Mouse (Mus musculus) lung, postnatal 10 days (tissue): ENCODE measurements at regions not wholly inside any gene's neighbourhood (a gene's known extent, or its start where the extent isn't known, plus 50 kb on each side); places are given as distances from the start of the nearest gene placed in this dataset.

Experiments used
- DNase-seq: peaks from one replicate; pipeline ENCODE4 v3.0.0; 2021

DNA sequence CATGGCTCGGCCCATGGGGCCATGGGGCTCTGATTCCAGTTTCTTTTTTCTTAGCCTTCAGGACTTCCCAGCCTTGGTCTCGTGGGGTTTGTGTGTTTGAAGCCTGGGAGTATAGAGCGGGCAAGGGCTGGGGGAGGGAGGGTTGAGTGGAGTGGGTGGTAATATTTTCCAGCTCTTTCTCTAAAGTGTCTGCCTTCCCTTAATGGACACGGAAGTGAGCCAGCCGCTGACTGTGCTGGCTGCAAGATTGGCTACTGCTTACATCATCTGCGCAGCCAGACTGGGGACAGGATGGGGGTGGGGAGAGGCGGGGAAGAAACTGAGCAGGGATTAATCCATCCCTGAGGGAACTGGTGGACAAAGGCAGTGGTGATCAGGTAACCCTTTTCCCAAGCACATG, 52.3 kb downstream of the Tnp1 start:
- DNase-seq = peak; percentile 81

DNA sequence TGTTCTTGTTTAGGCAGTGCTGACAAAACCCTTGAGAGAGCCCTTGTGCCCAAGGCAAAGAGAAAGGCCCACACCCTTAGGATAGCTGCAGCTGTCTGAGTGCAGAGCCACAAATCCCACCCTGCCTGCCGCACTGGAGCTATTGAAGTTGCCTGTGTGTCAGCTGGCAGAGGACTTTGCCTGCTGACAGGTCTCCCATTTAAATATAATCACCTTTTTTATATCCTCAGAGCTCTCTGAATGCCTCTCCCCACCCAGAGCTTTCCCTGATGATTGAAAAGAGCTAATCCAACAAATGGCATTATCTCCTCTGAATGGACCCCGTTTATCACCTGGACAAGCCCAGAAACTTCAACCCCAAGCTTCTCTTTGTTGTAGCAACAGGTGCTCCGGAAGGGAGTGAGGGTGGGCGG, 55.5 kb downstream of the Tnp1 start:
- DNase-seq = no peak

DNA sequence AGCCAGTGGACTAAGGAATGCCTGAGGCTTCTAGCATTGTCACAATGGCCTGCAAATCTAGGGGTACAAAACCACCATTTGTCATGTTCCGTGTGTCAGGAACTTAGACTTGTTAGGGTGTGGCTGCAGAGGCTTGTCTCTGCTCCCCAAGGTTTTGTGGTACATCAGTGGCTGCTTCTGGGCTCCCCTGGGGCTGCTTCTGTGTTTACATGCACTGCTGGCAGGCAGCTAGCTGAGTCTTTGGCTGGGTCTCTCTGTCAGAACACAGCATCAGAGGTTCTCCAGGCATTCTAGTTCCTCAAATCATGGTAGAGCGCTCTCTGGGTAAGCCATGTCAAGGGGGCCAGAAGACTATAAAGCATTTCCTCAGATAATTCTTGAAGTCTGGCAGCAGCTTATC, 60.3 kb downstream of the Tnp1 start:
- DNase-seq = peak; percentile 17

DNA sequence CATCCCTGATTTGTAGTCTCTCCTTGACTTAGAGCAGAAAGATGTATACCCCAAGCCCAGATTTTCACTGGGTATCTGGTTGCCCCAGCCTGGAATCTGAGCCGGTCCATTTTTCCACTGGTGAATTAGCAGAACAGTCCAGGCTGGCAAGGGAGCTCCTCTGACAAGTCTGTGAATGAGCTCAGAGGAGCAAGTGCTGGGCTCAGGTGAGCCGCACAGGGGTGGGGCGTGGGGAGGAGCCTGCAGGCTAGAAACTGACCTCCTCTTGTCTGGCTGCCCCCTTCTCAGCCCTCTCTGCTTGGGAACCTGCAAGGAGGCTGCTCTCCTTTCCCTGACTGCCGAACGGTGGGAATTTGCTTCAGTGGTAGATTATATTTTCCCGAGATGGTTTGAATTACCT, 62.8 kb downstream of the Tnp1 start:
- DNase-seq = no peak

GRCm38 (mm10) chr1:72951802-72952201, 63.9 kb downstream of the Tnp1 start:
- DNase-seq = no peak

- DNase-seq = no peak
Measured at GRCm38 (mm10) chr1:72951365-72951764, 64.3 kb downstream of the Tnp1 start.

DNA sequence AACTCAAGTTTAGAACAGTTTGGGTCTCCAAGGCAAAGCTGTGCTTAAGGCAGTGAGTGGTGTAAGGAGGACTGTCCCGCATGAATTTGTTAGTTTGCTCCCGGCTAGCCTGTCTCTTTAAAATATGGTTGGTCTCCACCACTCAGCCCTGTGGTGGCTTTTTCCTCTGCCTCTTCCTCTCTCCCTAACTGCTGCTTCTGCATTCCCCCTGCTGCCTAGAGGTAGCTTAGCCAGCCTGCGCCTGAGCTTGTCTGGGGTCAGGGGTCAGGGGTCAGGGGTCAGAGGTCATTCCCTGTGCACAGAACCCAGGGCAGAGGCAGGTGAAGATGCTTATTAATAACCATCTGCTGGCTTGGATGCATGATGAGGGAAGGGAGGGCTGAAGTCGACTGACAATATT, 69.5 kb downstream of the Tnp1 start:
- no peak for DNase-seq

GRCm38 (mm10) chr1:72945750-72946102, 70.0 kb downstream of the Tnp1 start:
- no peak for DNase-seq

GRCm38 (mm10) chr1:72944805-72945749, 70.4 kb upstream of the Igfbp5 start:
- peak; percentile 41 for DNase-seq

- no peak for DNase-seq
Measured at GRCm38 (mm10) chr1:72944221-72944620, 69.5 kb upstream of the Igfbp5 start.

GRCm38 (mm10) chr1:72943082-72943481, 68.4 kb upstream of the Igfbp5 start:
- DNase-seq = no peak

- DNase-seq = no peak
Measured at GRCm38 (mm10) chr1:72942351-72942750, 67.7 kb upstream of the Igfbp5 start.

GRCm38 (mm10) chr1:72939948-72940347, 65.3 kb upstream of the Igfbp5 start:
- no peak for DNase-seq

- DNase-seq = no peak
Measured at GRCm38 (mm10) chr1:72936681-72937465, 62.2 kb upstream of the Igfbp5 start.

DNA sequence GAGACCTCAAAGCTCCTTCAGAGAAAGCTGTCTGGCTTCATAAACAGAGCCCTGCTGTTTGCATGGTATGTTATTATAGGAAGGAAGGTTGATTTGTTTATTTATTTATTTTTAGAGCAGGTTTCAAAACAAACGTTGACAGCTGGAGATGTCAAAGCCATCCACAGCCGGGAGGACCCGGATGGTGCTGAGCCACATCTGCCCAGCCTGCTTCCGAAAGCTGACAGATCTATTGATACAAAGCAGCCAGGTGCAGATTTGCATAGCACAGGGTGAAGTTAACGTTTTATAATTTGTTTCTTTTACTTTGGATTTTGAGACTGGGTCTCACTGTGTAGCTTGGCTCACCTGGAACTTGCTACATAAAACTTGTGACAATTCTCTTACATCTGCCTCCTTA, 61.5 kb upstream of the Igfbp5 start:
- no peak for DNase-seq

DNA sequence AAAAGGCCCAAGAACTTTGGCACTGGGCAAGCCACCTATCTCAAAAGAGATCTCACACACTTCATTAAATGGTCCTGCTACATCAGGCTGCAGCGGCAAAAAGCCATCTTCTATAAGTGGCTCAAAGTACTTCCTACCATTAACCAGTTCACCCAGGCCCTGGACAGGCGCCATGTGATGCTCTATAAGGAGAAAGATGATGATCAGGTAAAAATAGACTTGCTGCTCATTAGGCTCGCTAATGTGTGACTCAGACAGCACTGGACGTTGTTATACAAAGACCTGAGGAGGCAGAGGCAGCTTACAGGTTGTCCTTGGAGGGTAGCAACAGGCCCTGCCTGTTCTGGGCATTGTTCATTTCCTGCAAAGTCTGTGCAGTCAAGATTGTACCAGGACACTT, 60.4 kb upstream of the Igfbp5 start:
- DNase-seq = no peak

- peak; percentile 47 for DNase-seq
Measured at GRCm38 (mm10) chr1:72929774-72930173, 55.1 kb upstream of the Igfbp5 start.
